Mouse (Mus musculus): ENCODE results near the gene Dusp18. TPM values are rescaled to one million over a fixed set of nuclear protein-coding genes. Genes with fewer than 3 reads are reported as not detected.
A peak's percentile ranks its signal among the peaks of the same experiment; 100 is the strongest.

Dusp18 gene
- 1 to 10 TPM; 2.7 to 4.0 TPM for total RNA-seq (2021)
- long read RNA-seq, experiment 1, full-length matches to known transcripts, result 1 of 1 reads
- long read RNA-seq, experiment 1, partial matches to known transcripts, result 0 of 1 reads
- long read RNA-seq, experiment 1, other reads (novel, unspliced or antisense), result 0 of 1 reads
- long read RNA-seq, experiment 2, partial matches to known transcripts, result 0 of 2 reads
- long read RNA-seq, experiment 2, other reads (novel, unspliced or antisense), result 2 of 2 reads

- intact Hi-C loops (cut with DNase I; ENCODE audit: low total_unique reads), result no loop called here
Measured at GRCm38 (mm10) chr11:3894406-3895281, at the start of gene Dusp18, which contains the start of gene 4921536K21Rik. Gene Dusp18 (plus strand): TSS chr11:3895240. Gene 4921536K21Rik (minus strand): TSS chr11:3895098.

GRCm38 (mm10) chr11:3846351-3846750 is 48.7 kb upstream of the Dusp18 start:
- intact Hi-C loops (cut with DNase I; ENCODE audit: low total_unique reads), result no loop called here
- no peak for DNase-seq

More at GRCm38 (mm10) chr11:3894406-3895281, at the start of gene Dusp18, which contains the start of gene 4921536K21Rik:
- peak; percentile 86 for DNase-seq

GRCm38 (mm10) chr11:3849469-3850314 is 45.3 kb upstream of the Dusp18 start:
- intact Hi-C loops (cut with DNase I; ENCODE audit: low total_unique reads), result no loop called here

GRCm38 (mm10) chr11:3850315-3850614 is 44.8 kb upstream of the Dusp18 start:
- DNase-seq, result no peak
- intact Hi-C loops (cut with DNase I; ENCODE audit: low total_unique reads), result no loop called here

More at GRCm38 (mm10) chr11:3849469-3850314, 45.3 kb upstream of the Dusp18 start:
- DNase-seq, result no peak

GRCm38 (mm10) chr11:3850746-3851277 is 44.2 kb upstream of the Dusp18 start:
- intact Hi-C loops (cut with DNase I; ENCODE audit: low total_unique reads), result no loop called here
- DNase-seq, result no peak

- intact Hi-C loops (cut with DNase I; ENCODE audit: low total_unique reads), result no loop called here
- DNase-seq, result no peak
Measured at GRCm38 (mm10) chr11:3851872-3852271, 43.2 kb upstream of the Dusp18 start.

- DNase-seq, result no peak
- intact Hi-C loops (cut with DNase I; ENCODE audit: low total_unique reads), result no loop called here
Measured at GRCm38 (mm10) chr11:3853031-3853430, 42.0 kb upstream of the Dusp18 start.

- DNase-seq, result peak; percentile 19
- intact Hi-C loops (cut with DNase I; ENCODE audit: low total_unique reads), result no loop called here
Measured at GRCm38 (mm10) chr11:3853481-3854034, 41.5 kb upstream of the Dusp18 start.

- DNase-seq, result no peak
- intact Hi-C loops (cut with DNase I; ENCODE audit: low total_unique reads), result no loop called here
Measured at GRCm38 (mm10) chr11:3854156-3854555, 40.9 kb upstream of the Dusp18 start.

GRCm38 (mm10) chr11:3855846-3856245 is 39.2 kb upstream of the Dusp18 start:
- intact Hi-C loops (cut with DNase I; ENCODE audit: low total_unique reads), result no loop called here
- no peak for DNase-seq

- intact Hi-C loops (cut with DNase I; ENCODE audit: low total_unique reads), result no loop called here
Measured at GRCm38 (mm10) chr11:3857902-3858301, 37.1 kb upstream of the Dusp18 start.

GRCm38 (mm10) chr11:3859778-3860177 is 35.3 kb upstream of the Dusp18 start:
- intact Hi-C loops (cut with DNase I; ENCODE audit: low total_unique reads), result no loop called here
- DNase-seq, result no peak

More at GRCm38 (mm10) chr11:3857902-3858301, 37.1 kb upstream of the Dusp18 start:
- no peak for DNase-seq

- intact Hi-C loops (cut with DNase I; ENCODE audit: low total_unique reads), result no loop called here
- DNase-seq, result no peak
Measured at GRCm38 (mm10) chr11:3860361-3860760, 34.7 kb upstream of the Dusp18 start.

GRCm38 (mm10) chr11:3862661-3863453 is 32.2 kb upstream of the Dusp18 start:
- intact Hi-C loops (cut with DNase I; ENCODE audit: low total_unique reads), result no loop called here
- DNase-seq, result no peak

- peak; percentile 70 for DNase-seq
- intact Hi-C loops (cut with DNase I; ENCODE audit: low total_unique reads), result no loop called here
Measured at GRCm38 (mm10) chr11:3863454-3864112, 31.5 kb upstream of the Dusp18 start, which contains the start of gene Osbp2. Gene Osbp2 (minus strand): TSS chr11:3863903.

GRCm38 (mm10) chr11:3864343-3864742 is 30.7 kb upstream of the Dusp18 start:
- intact Hi-C loops (cut with DNase I; ENCODE audit: low total_unique reads), result no loop called here
- DNase-seq, result no peak

GRCm38 (mm10) chr11:3876419-3876818 is 18.6 kb upstream of the Dusp18 start:
- no peak for DNase-seq
- intact Hi-C loops (cut with DNase I; ENCODE audit: low total_unique reads), result loop anchor here (5.0 kb wide), 1 partner anchor 69 kb away; no protein-coding TSS in a partner anchor

- intact Hi-C loops (cut with DNase I; ENCODE audit: low total_unique reads), result loop anchor here (5.0 kb wide), 1 partner anchor 71 kb away; no protein-coding TSS in a partner anchor
- DNase-seq, result no peak
Measured at GRCm38 (mm10) chr11:3878660-3879059, 16.4 kb upstream of the Dusp18 start.

All from gastrocnemius, postnatal 14 days (tissue).